Mouse (Mus musculus) olfactory bulb, adult 2 months (tissue): Measurements from ENCODE around the gene Il10rb.
A peak's percentile ranks its signal among the peaks of the same experiment; 100 is the strongest.

Source experiments
- CTCF ChIP-seq: fragments of 200-500 bp; IDR thresholded peaks from 2 replicates; pipeline ENCODE4 v1.5.1; 2012; ENCODE audit warnings: low read depth, mild to moderate bottlenecking, low read length, moderate library complexity; ENCODE audit not compliant: insufficient read depth
- POLR2A ChIP-seq: fragments of 200-500 bp; IDR thresholded peaks from 2 replicates; pipeline ENCODE4 v1.6.1; 2012; ENCODE audit warnings: mild to moderate bottlenecking, low read depth, low read length, moderate library complexity; ENCODE audit not compliant: insufficient read depth

DNA sequence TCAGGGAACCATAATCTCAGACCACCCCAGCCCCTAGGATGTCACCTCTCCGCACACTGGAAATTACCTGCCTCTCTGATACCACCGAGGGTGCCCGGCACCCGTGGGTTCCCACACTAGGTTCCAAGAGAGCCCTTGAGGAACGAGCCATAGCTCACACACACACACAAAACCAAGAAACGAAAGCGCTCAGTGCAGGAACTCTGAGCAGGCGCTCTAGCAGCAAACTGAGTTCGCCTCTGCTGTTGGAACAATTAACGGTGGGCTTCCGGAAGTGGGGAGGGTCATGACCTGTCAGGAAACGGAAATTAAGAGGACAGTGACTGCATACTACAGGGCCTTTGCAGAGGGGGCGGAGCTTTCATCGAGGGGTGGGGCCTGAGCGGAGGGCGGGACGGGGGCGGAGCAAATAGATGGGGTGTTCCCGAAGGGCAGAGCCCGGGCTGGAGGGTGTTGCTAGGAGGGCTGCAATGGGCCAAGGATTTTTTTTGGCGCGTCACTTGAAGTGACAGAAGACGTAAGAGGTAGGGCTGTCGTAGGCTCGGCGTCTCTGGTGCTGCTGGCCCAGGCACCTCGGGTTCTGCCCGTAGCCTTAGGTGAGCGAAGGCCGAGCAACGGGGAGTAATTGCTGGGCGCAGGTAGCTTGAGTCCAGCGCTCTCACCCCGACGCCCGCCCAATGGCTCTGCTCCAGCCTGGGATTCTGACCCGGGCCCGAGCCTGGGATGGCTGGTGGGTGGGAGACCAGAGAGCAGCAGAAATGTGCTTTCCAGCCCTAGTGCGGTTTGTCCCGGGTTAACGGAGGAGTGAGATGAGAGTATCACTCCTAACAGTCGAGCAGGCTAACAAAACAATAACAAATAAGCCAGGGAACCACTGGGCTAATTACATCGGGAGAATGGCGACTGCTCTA is 58.9 kb downstream of the Il10rb start:
- TF ChIP-seq CTCF: no peak
- peak; percentile 51 for TF ChIP-seq POLR2A
